Mouse (Mus musculus): ENCODE results near the gene Kynu. TPM values are rescaled to one million over a fixed set of nuclear protein-coding genes. Genes with fewer than 3 reads are reported as not detected.

The Kynu gene
- polyA plus RNA-seq, 1 experiment = 0.18 TPM

DNA sequence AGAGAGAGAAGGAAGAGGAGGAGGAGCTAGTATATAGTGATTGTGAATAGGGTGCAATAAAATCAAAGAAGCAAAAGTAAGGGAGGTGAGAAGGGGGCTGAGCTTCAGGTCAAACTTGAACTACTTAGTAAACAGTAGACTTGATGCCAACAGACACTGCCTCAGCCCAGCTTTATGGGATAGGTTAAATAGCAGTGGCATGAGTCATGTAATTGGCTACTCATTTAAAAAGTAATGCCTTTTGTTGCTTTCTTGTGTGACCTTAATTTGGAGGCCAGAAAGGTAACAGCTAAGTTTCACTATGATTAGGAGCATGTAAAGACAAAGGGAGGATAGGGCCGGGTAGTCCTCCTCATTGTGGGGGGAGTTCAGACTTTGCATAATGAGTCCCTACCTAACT lies 13.3 kb downstream of the Kynu start:
- TF ChIP-seq POLR2A (IDR thresholded peaks at IDR 0.05; ENCODE audit: borderline replicate concordance, extremely low read depth, insufficient read depth, insufficient read length, poor library complexity, severe bottlenecking) (no peak), CTCF (IDR thresholded peaks at IDR 0.05; ENCODE audit: borderline replicate concordance, extremely low read depth, insufficient read depth, insufficient read length) (no peak)
- no peak for DNase-seq (ENCODE audit: low read depth)

- TF ChIP-seq CTCF (IDR thresholded peaks at IDR 0.05; ENCODE audit: borderline replicate concordance, extremely low read depth, insufficient read depth, insufficient read length) (no peak), POLR2A (IDR thresholded peaks at IDR 0.05; ENCODE audit: borderline replicate concordance, extremely low read depth, insufficient read depth, insufficient read length, poor library complexity, severe bottlenecking) (no peak)
- DNase-seq (ENCODE audit: low read depth) = peak; percentile 40
Measured at GRCm38 (mm10) chr2:43573526-43573925, 18.4 kb downstream of the Kynu start.

- TF ChIP-seq CTCF (IDR thresholded peaks at IDR 0.05; ENCODE audit: borderline replicate concordance, extremely low read depth, insufficient read depth, insufficient read length) = no peak
- TF ChIP-seq POLR2A (IDR thresholded peaks at IDR 0.05; ENCODE audit: borderline replicate concordance, extremely low read depth, insufficient read depth, insufficient read length, poor library complexity, severe bottlenecking) = no peak
- peak; percentile 65 for DNase-seq (ENCODE audit: low read depth)
Measured at GRCm38 (mm10) chr2:43583243-43583812, 28.2 kb downstream of the Kynu start.

DNA sequence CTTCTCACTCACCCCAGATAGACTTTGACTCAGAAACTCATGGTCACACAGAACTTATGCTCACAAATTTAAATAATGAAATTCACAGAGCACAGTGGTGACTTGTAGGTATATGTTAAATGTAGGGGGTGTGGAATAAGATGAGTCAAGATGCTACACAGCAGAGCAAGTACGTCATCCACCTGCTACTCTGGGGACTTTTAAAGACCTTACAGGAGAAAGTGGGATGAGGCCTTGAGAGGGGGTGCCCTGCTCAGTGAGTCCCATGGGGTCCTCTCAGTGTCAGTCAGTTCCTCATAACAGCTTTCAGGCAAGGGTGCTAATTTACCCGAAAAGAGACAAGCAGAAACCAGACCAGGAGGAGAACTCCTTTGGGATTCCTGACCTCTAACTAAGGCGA lies 30.4 kb downstream of the Kynu start:
- DNase-seq (ENCODE audit: low read depth) = no peak
- no peak for TF ChIP-seq POLR2A (IDR thresholded peaks at IDR 0.05; ENCODE audit: borderline replicate concordance, extremely low read depth, insufficient read depth, insufficient read length, poor library complexity, severe bottlenecking)
- TF ChIP-seq CTCF (IDR thresholded peaks at IDR 0.05; ENCODE audit: borderline replicate concordance, extremely low read depth, insufficient read depth, insufficient read length) = no peak

DNA sequence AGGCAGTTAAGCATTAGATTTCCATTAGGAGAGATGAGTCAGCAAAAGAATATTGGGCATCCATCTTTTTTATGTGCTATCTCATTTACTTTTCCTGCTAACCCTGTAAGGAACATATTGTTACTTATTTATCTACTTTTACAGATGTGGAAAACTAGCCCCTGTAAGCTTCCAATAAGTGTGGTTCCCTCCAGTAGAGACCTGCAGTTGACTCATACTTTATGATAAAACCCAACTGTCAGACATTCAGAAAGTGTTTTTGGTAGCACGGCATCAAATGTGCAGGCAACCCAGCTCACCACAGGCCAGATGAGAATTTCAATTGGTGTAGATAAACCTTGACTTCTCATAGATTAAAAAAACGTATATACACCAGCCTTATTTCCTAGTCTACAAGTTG lies 32.7 kb downstream of the Kynu start:
- DNase-seq (ENCODE audit: low read depth) = no peak
- TF ChIP-seq CTCF (IDR thresholded peaks at IDR 0.05; ENCODE audit: borderline replicate concordance, extremely low read depth, insufficient read depth, insufficient read length) = no peak
- TF ChIP-seq POLR2A (IDR thresholded peaks at IDR 0.05; ENCODE audit: borderline replicate concordance, extremely low read depth, insufficient read depth, insufficient read length, poor library complexity, severe bottlenecking) = no peak

- TF ChIP-seq CTCF (IDR thresholded peaks at IDR 0.05; ENCODE audit: borderline replicate concordance, extremely low read depth, insufficient read depth, insufficient read length) (no peak), POLR2A (IDR thresholded peaks at IDR 0.05; ENCODE audit: borderline replicate concordance, extremely low read depth, insufficient read depth, insufficient read length, poor library complexity, severe bottlenecking) (no peak)
- DNase-seq (ENCODE audit: low read depth) = no peak
Measured at GRCm38 (mm10) chr2:43592001-43592704, 37.0 kb downstream of the Kynu start.

GRCm38 (mm10) chr2:43613571-43613970 lies 58.4 kb downstream of the Kynu start:
- TF ChIP-seq CTCF (IDR thresholded peaks at IDR 0.05; ENCODE audit: borderline replicate concordance, extremely low read depth, insufficient read depth, insufficient read length) (no peak), POLR2A (IDR thresholded peaks at IDR 0.05; ENCODE audit: borderline replicate concordance, extremely low read depth, insufficient read depth, insufficient read length, poor library complexity, severe bottlenecking) (no peak)
- DNase-seq (ENCODE audit: low read depth) = peak; percentile 63

- DNase-seq (ENCODE audit: low read depth) = no peak
- TF ChIP-seq POLR2A (IDR thresholded peaks at IDR 0.05; ENCODE audit: borderline replicate concordance, extremely low read depth, insufficient read depth, insufficient read length, poor library complexity, severe bottlenecking) (no peak), CTCF (IDR thresholded peaks at IDR 0.05; ENCODE audit: borderline replicate concordance, extremely low read depth, insufficient read depth, insufficient read length) (no peak)
Measured at GRCm38 (mm10) chr2:43621140-43621539, 66.0 kb downstream of the Kynu start.

GRCm38 (mm10) chr2:43622844-43623243 lies 67.7 kb downstream of the Kynu start:
- TF ChIP-seq CTCF (IDR thresholded peaks at IDR 0.05; ENCODE audit: borderline replicate concordance, extremely low read depth, insufficient read depth, insufficient read length) (peak; percentile 53), POLR2A (IDR thresholded peaks at IDR 0.05; ENCODE audit: borderline replicate concordance, extremely low read depth, insufficient read depth, insufficient read length, poor library complexity, severe bottlenecking) (no peak)
- peak; percentile 73 for DNase-seq (ENCODE audit: low read depth)

DNA sequence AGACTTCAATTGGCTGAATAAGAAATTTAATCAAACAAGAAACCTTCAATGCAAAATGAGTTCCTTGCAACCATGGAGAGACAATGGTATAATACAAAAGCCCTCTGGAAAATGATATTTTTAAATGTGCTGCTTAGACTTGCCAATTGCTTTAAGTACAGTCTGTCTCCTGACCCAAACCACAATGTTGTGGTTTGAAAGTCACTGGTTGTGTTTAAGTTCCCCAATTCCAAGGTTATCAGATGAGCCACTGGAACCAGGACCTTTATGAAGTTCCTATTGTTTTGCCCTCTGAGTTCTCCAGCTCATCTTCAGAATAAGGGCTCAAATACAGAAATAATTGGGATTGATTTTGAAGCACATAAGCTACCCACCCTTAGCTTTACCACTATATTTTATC lies 76.7 kb downstream of the Kynu start:
- DNase-seq (ENCODE audit: low read depth) = no peak
- TF ChIP-seq CTCF (IDR thresholded peaks at IDR 0.05; ENCODE audit: borderline replicate concordance, extremely low read depth, insufficient read depth, insufficient read length) = no peak
- TF ChIP-seq POLR2A (IDR thresholded peaks at IDR 0.05; ENCODE audit: borderline replicate concordance, extremely low read depth, insufficient read depth, insufficient read length, poor library complexity, severe bottlenecking) = no peak

DNA sequence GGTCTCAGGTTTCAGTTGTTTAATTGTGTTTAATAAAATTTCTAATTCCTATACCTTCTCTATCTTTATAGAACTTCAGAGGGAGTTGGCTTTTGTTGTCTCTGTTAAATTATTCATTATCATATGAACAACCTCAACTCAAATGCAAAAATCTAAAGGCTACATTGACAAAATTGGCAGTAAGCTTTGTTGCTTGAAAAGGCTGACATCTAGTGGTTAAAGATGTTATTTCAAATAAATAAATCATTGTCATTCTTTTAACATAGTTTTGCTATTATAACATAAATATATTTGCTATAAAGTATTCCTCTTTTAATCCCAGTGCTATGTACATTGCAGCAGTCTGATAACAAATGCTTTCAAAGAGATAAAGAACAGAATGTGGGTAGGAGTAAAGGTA lies 81.4 kb downstream of the Kynu start:
- TF ChIP-seq CTCF (IDR thresholded peaks at IDR 0.05; ENCODE audit: borderline replicate concordance, extremely low read depth, insufficient read depth, insufficient read length) (no peak), POLR2A (IDR thresholded peaks at IDR 0.05; ENCODE audit: borderline replicate concordance, extremely low read depth, insufficient read depth, insufficient read length, poor library complexity, severe bottlenecking) (no peak)
- DNase-seq (ENCODE audit: low read depth) = peak; percentile 62

DNA sequence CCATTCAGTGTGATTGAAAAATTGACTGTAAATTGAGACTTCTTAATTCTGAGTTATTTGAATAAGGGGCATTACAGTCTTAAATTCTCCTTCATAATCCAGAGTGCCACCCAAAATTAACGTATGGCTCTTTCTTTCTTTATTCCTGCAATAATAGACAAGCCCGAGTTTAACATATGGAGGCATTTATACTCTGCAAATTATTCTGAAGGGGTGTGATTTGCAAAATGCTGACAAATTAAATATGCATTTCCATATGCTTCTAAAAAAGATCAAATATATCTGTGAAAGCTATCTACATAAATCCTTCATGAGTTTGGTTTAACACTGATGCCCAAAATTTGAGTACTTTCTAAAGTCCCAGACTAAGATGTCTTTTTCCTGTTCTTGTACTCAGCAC lies 91.8 kb downstream of the Kynu start:
- TF ChIP-seq CTCF (IDR thresholded peaks at IDR 0.05; ENCODE audit: borderline replicate concordance, extremely low read depth, insufficient read depth, insufficient read length) = no peak
- no peak for TF ChIP-seq POLR2A (IDR thresholded peaks at IDR 0.05; ENCODE audit: borderline replicate concordance, extremely low read depth, insufficient read depth, insufficient read length, poor library complexity, severe bottlenecking)
- peak; percentile 62 for DNase-seq (ENCODE audit: low read depth)

Measured in brain, embryonic 14.5 days (tissue).